Mouse (Mus musculus): Measurements from ENCODE around the gene Bicc1.

Gene Bicc1

DNA sequence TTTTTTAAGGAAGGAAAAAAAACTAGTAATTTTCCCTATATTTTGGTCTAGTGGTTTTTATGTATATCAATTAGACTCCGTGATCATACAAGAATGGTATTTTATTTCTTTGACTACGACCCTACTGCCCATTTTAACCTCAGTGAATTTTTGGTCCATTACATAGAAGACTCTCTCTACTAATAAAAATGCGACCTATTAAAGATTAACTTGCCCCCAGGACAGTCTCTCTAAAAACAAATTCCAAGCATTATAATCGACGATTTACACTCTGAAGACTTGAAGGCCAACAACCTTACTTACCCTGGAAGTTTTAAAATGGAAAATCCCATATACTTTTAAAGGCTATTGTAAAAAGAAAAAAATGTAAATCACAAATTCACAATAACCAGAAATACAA, 2.9 kb downstream of the Bicc1 start:
- no peak for DNase-seq

GRCm38 (mm10) chr10:71153610-71154009, 5.9 kb downstream of the Bicc1 start:
- no peak for DNase-seq

DNA sequence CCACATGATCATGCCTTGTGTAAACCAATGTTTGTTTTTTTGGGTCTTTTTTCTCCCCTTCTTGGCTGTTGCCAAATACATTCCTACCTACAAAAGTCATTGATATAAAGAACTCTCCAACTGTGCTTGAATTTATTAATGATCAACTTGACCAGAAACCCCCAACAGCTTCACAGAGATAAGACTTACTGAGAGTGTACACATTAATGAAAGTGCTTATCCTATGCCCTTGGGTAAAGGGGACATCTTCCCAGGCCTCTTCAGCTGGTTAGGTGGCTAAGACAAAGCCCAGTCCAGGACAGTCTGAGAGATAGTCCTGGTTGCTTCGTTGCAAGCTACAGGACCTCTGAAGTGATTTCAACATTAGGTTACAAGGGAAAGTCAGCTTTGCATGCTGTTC, 6.4 kb downstream of the Bicc1 start:
- DNase-seq, result no peak

GRCm38 (mm10) chr10:71150486-71150885, 9.0 kb downstream of the Bicc1 start:
- no peak for DNase-seq

- no peak for DNase-seq
Measured at GRCm38 (mm10) chr10:71148951-71149603, 10.4 kb downstream of the Bicc1 start.

DNA sequence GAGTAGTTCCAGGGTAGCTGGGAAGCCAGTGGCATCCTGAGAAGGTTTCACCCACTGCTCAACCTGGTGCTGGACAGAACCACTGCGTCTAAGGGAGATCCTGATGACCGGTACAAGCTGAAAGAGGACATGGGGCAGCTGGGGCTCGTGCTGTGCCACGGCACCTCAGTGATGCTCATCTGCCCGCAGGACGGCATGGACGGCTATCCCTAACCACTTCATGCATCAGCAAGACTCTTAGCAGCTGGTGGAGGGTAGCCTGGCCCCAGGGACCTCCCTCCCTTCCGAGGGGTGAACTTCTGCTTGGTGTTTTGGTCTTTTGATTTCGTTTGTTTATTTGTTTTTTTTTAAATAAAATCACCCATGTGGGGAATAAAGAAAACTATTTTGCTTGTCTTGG, 11.3 kb downstream of the Bicc1 start:
- no peak for DNase-seq

GRCm38 (mm10) chr10:71146681-71147615, 12.6 kb downstream of the Bicc1 start:
- DNase-seq, result no peak

- no peak for DNase-seq
Measured at GRCm38 (mm10) chr10:71145801-71146200, 13.7 kb downstream of the Bicc1 start.

DNA sequence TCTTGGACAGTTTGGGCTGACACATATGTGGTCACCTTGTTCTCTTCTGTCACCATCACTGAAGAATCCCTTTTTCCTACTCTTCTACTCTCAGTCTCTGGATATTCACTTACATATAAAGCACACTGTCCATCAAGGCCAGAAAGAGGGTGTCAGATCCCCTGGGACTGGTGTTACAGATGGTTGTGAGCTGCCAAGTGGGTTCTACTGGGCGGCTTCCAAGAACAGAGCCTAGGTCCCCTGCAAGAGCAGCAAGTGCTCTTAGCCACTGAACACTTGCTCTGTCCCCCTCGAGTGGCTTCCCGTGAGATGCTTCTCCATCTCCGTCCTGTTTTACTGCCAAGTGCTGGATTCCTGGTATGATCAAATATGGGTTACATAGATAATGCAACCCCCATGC, 15.3 kb downstream of the Bicc1 start:
- no peak for DNase-seq

GRCm38 (mm10) chr10:71142568-71142967, 16.9 kb downstream of the Bicc1 start:
- DNase-seq, result no peak

GRCm38 (mm10) chr10:71140281-71140845, 19.1 kb downstream of the Bicc1 start:
- no peak for DNase-seq

- DNase-seq, result no peak
Measured at GRCm38 (mm10) chr10:71138852-71139197, 20.7 kb downstream of the Bicc1 start.

DNA sequence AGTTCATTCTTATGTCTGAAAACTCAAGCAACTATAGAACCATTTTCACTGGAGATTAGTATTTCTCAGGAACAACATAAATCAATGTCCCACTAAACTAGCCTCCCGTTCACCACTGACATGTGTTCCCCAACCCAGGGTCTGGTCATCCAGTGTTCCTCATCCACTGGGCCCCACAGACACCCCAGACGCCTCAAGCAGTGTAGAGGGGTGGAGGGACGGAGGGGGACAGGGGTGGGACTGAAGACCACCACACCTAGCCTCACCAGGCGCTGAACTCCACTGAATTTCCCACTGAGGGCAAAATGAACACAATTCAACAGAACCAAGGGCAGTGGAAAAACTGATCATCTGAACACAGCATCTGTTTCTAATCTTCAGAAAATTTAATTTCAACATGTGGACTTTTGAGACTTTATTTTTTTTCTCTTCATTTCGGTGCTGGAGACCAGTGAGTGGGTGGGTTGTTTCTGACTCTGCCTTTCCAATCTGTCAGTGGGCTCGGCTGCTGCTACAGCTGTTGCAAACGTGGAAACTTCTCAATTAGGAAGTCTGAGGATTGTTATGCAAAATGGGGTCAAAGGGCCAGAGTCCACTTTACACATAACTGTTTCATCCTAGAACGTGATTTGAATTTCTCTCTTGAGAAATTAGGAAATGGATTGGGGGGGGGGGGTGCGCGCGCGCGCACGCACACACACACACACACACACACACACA, 21.2 kb downstream of the Bicc1 start:
- DNase-seq, result no peak

DNA sequence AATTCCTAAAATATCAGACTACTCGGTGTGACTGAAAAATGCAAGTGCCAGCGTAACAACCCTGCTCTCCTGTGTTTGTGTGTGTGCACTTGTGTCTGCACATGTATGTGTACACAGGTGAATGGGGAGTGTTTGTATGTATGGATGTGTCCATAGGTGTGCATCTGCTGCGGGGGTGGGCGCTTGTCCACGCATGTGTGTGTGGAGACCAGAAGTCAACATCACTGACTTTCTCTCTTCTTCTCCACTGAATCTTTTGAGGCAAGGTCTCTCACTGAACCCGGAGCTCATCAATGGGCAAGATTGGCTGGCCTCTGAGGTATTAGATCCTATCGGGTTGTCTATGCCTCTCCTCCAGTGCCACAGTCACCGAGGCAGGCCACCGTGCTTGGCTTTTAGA, 21.9 kb downstream of the Bicc1 start:
- no peak for DNase-seq

DNA sequence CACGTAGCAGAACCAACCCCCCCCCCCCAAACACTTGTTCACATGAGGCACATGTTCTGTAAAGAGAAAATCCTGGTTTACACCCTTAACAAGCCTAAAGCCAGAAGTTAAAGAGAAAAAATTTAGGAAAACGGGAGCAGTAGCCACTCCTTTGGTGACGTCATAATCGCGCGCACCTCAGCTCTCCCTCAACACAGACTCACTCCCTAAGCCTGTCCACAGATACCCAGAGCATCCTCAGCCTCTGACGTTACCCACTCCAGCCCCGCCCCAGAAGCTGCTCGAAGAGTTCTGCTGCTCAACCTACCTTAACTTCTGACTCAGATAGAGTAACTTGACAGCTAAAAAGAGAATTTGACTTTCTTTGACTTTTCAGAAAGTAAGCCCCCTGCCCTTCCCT, 28.2 kb downstream of the Bicc1 start:
- DNase-seq, result no peak

DNA sequence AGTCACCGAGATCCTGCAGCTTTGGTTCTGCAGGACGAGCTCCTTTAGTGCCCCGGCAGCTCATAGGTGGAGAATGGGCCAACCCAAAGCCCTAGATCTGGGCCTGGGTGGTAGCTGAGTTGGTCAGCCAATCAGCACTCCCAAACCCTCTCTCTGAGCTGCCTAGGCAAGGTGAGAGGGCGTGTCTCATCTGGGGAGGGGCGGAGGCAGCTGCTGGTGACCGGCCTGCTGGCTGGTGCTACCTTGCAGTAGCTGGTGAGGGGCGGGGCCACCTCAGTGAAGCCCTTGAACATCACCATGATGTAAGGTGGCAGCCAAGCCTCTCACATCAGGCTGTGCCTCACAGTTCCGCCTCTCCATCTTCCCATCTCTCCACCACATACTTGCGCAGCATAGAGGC, 29.2 kb downstream of the Bicc1 start:
- DNase-seq, result no peak

GRCm38 (mm10) chr10:71127951-71128331, 31.6 kb downstream of the Bicc1 start:
- DNase-seq, result no peak

- no peak for DNase-seq
Measured at GRCm38 (mm10) chr10:71127278-71127950, 32.1 kb downstream of the Bicc1 start.

GRCm38 (mm10) chr10:71123974-71124373, 35.5 kb downstream of the Bicc1 start:
- no peak for DNase-seq

GRCm38 (mm10) chr10:71123395-71123794, 36.1 kb downstream of the Bicc1 start:
- no peak for DNase-seq

GRCm38 (mm10) chr10:71122480-71122879, 37.0 kb downstream of the Bicc1 start:
- DNase-seq, result no peak

DNA sequence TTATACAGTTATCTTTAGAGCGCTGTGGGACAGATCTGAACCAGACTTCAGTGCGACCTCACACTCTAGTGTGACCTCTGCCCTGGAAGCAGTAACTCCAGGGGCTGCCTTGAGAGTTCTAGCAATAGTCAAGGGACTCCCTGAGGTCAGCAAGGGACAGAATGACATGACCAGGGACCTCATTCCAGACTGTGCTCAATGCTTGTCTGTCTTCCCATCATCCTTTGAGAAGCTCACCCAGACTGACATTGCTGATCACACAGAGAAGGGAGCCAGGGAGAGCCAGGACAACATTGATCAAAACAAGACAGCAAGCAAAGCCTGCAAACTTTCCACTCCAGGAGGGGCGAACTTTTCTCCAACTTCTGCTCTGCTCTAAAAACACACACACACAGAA, 38.7 kb downstream of the Bicc1 start:
- no peak for DNase-seq

All from cerebellum, postnatal 36 days (tissue).